Mouse (Mus musculus): ENCODE results near the gene Plekha8.

DNA sequence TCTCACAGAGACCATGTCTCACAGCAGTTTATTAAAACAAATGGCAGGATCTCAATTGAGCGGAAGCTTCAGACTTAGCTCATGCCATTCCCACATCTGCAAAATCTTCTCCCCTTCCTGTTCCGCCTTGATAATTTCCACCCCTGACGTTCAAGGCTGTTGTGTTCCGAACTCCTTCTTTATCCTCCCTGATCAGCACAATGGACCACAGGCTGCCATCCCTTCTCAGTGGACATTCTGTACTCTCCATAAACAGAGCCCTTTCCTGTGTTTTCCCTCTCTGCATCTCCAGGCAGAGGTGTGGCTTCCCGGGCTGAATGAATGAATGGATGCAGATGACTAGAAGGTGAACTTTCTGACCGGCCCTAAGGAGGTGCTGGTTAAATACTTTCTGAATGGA, 3.1 kb upstream of the Plekha8 start:
- no peak for TF ChIP-seq CTCF (IDR thresholded peaks at IDR 0.05; ENCODE audit: borderline replicate concordance, insufficient read depth, low read length)
- TF ChIP-seq POLR2A (IDR thresholded peaks at IDR 0.05; ENCODE audit: low read depth, low read length) = no peak

Data from embryonic fibroblast, embryonic 13.5 days (primary cell).